Mouse (Mus musculus): ENCODE measurements around the gene Paqr3. TPM values are rescaled to one million over a fixed set of nuclear protein-coding genes. Genes with fewer than 3 reads are reported as not detected.

Gene Paqr3
- total and polyA plus RNA-seq, 3 experiments = 3.4 to 6.1 (median 4.2) TPM

- H3K9ac ChIP-seq (ENCODE audit: insufficient read depth, low read depth) = no peak overlapping the region
- DNase-seq (ENCODE audit: extremely low read depth) = no peak
- H3K79me2 ChIP-seq (replicated peaks; ENCODE audit: control insufficient read depth, extremely low read depth, insufficient read depth, poor library complexity, severe bottlenecking) = no peaks in the 10 kb centered on the region
- no peaks in the 10 kb centered on the region for H3K27me3 ChIP-seq (replicated peaks)
- dilution Hi-C loops (cut with MboI; ENCODE audit: extremely low pct_ligation_motif_present, extremely low pct_unique_long_range_greater_than_20kb, low sequenced_read_pairs) (no loop called here), in situ Hi-C loops (cut with MboI; ENCODE audit: low pct_ligation_motif_present, low pct_unique_long_range_greater_than_20kb, low sequenced_read_pairs) (no loop called here)
- no peaks in the 10 kb centered on the region for H3K9me3 ChIP-seq (replicated peaks; ENCODE audit: low read length)
- no peak overlapping the region for H3K4me2 ChIP-seq (ENCODE audit: insufficient read depth, low read depth, poor library complexity, severe bottlenecking)
- TF ChIP-seq NELFE (IDR thresholded peaks at IDR 0.05; ENCODE audit: low read depth, low read length) = no peak
- TF ChIP-seq TCF12 (IDR thresholded peaks at IDR 0.05; ENCODE audit: low read depth, low read length) = no peak
- no peak for TF ChIP-seq KAT2A (IDR thresholded peaks at IDR 0.05; ENCODE audit: insufficient replicate concordance, low read length)
- TF ChIP-seq ZNF384 (IDR thresholded peaks at IDR 0.05; ENCODE audit: low read depth, low read length) = no peak
- no peak for TF ChIP-seq CTCF (conservative IDR thresholded peaks at IDR 0.05 in 1 of 2, IDR thresholded peaks at IDR 0.05 in 1 of 2; ENCODE audit: low read depth in 2 of 2, low read length in 2 of 2)
- no peak for TF ChIP-seq UBTF (IDR thresholded peaks at IDR 0.05; ENCODE audit: low read depth, low read length)
- TF ChIP-seq RCOR1 (conservative IDR thresholded peaks at IDR 0.05; ENCODE audit: low read depth, low read length) = no peak
- no peak overlapping the region for H3K4me3 ChIP-seq (replicated peaks in 1 of 3; ENCODE audit: low read depth in 2 of 3, low read length in 2 of 3, poor library complexity in 1 of 3)
- H3K27ac ChIP-seq (ENCODE audit: insufficient read depth, low read depth) = no peak overlapping the region
- peaks cover 63 to 78% of the 10 kb centered on the region in 2 experiments for H3K36me3 ChIP-seq (replicated peaks in 1 of 2; ENCODE audit: control insufficient read depth in 1 of 2, insufficient read depth in 1 of 2, low read length in 1 of 2)
- H3K4me1 ChIP-seq (ENCODE audit: control insufficient read depth in 1 of 2, insufficient read depth in 2 of 2) = peaks cover 0 to 2% of the 10 kb centered on the region in 2 experiments; a peak in 1 of 4 replicates
Observed at GRCm38 (mm10) chr5:97084541-97084940, 26.9 kb downstream of the Paqr3 start.

- no peaks in the 10 kb centered on the region for H3K4me1 ChIP-seq (ENCODE audit: control insufficient read depth in 1 of 2, insufficient read depth in 2 of 2)
- no peaks in the 10 kb centered on the region for H3K27me3 ChIP-seq (replicated peaks)
- in situ Hi-C loops (cut with MboI; ENCODE audit: low pct_ligation_motif_present, low pct_unique_long_range_greater_than_20kb, low sequenced_read_pairs) = no loop called here
- no peak for DNase-seq (ENCODE audit: extremely low read depth)
- peaks cover 62 to 80% of the 10 kb centered on the region in 2 experiments for H3K36me3 ChIP-seq (replicated peaks in 1 of 2; ENCODE audit: control insufficient read depth in 1 of 2, insufficient read depth in 1 of 2, low read length in 1 of 2)
- H3K9ac ChIP-seq (ENCODE audit: insufficient read depth, low read depth) = no peak overlapping the region
- no peak overlapping the region for H3K4me2 ChIP-seq (ENCODE audit: insufficient read depth, low read depth, poor library complexity, severe bottlenecking)
- H3K27ac ChIP-seq (ENCODE audit: insufficient read depth, low read depth) = no peak overlapping the region
- H3K9me3 ChIP-seq (replicated peaks; ENCODE audit: low read length) = no peaks in the 10 kb centered on the region
- no peaks in the 10 kb centered on the region for H3K79me2 ChIP-seq (replicated peaks; ENCODE audit: control insufficient read depth, extremely low read depth, insufficient read depth, poor library complexity, severe bottlenecking)
- TF ChIP-seq SMC3 (IDR thresholded peaks at IDR 0.05; ENCODE audit: low read depth, low read length) (no peak), CHD1 (IDR thresholded peaks at IDR 0.05; ENCODE audit: low read depth, low read length) (no peak), TCF12 (IDR thresholded peaks at IDR 0.05; ENCODE audit: low read depth, low read length) (no peak)
- dilution Hi-C loops (cut with MboI; ENCODE audit: extremely low pct_ligation_motif_present, extremely low pct_unique_long_range_greater_than_20kb, low sequenced_read_pairs) = no loop called here
- H3K4me3 ChIP-seq (replicated peaks in 1 of 3; ENCODE audit: low read depth in 2 of 3, low read length in 2 of 3, poor library complexity in 1 of 3) = no peak overlapping the region
Observed at GRCm38 (mm10) chr5:97083701-97084100, 27.7 kb downstream of the Paqr3 start.

GRCm38 (mm10) chr5:97081481-97081880 lies 29.9 kb downstream of the Paqr3 start:
- dilution Hi-C loops (cut with MboI; ENCODE audit: extremely low pct_ligation_motif_present, extremely low pct_unique_long_range_greater_than_20kb, low sequenced_read_pairs) (no loop called here), in situ Hi-C loops (cut with MboI; ENCODE audit: low pct_ligation_motif_present, low pct_unique_long_range_greater_than_20kb, low sequenced_read_pairs) (no loop called here)

More at GRCm38 (mm10) chr5:97081481-97081880, 29.9 kb downstream of the Paqr3 start:
- Histone ChIP-seq H3K9ac (ENCODE audit: insufficient read depth, low read depth) (no peak overlapping the region), H3K9me3 (replicated peaks; ENCODE audit: low read length) (no peaks in the 10 kb centered on the region), H3K4me3 (replicated peaks in 1 of 3; ENCODE audit: low read depth in 2 of 3, low read length in 2 of 3, poor library complexity in 1 of 3) (no peak overlapping the region), H3K4me2 (ENCODE audit: insufficient read depth, low read depth, poor library complexity, severe bottlenecking) (no peak overlapping the region), H3K4me1 (ENCODE audit: control insufficient read depth in 1 of 2, insufficient read depth in 2 of 2) (no peaks in the 10 kb centered on the region), H3K36me3 (replicated peaks in 1 of 2; ENCODE audit: control insufficient read depth in 1 of 2, insufficient read depth in 1 of 2, low read length in 1 of 2) (peaks cover 54 to 76% of the 10 kb centered on the region in 2 experiments), H3K79me2 (replicated peaks; ENCODE audit: control insufficient read depth, extremely low read depth, insufficient read depth, poor library complexity, severe bottlenecking) (no peaks in the 10 kb centered on the region), H3K27me3 (replicated peaks) (no peaks in the 10 kb centered on the region), H3K27ac (ENCODE audit: insufficient read depth, low read depth) (no peak overlapping the region)
- DNase-seq (ENCODE audit: extremely low read depth) = peak; percentile 3
- TF ChIP-seq CTCF (conservative IDR thresholded peaks at IDR 0.05 in 1 of 2, IDR thresholded peaks at IDR 0.05 in 1 of 2; ENCODE audit: low read depth in 2 of 2, low read length in 2 of 2) (peak in 1 of 2 experiments; percentile 25; a peak in 2 of 4 replicates), GABPA (IDR thresholded peaks at IDR 0.05; ENCODE audit: insufficient replicate concordance, low read depth, low read length) (no peak), RAD21 (IDR thresholded peaks at IDR 0.05; ENCODE audit: low read depth, low read length) (peak; percentile 24), ZC3H11A (IDR thresholded peaks at IDR 0.05; ENCODE audit: low read depth, low read length) (no peak), EP300 (IDR thresholded peaks at IDR 0.05; ENCODE audit: low read length) (no peak), MAZ (IDR thresholded peaks at IDR 0.05; ENCODE audit: low read depth, low read length) (no peak), TCF12 (IDR thresholded peaks at IDR 0.05; ENCODE audit: low read depth, low read length) (no peak), ZMIZ1 (IDR thresholded peaks at IDR 0.05; ENCODE audit: low read depth, low read length) (no peak)

Measured in CH12.LX (cell line).